Mouse (Mus musculus): ENCODE data around the gene Myo1c. TPM values are rescaled to one million over a fixed set of nuclear protein-coding genes. Genes with fewer than 3 reads are reported as not detected.

Myo1c gene
- polyA plus RNA-seq, 1 experiment from 2014 or later: 5.2 TPM

- Histone ChIP-seq H3K27me3 (ENCODE audit: control insufficient read depth, insufficient read depth, low read length) (no peaks in the 10 kb centered on the region), H3K4me3 (ENCODE audit: low read depth, low read length) (no peak overlapping the region), H3K4me2 (ENCODE audit: low read depth, low read length) (no peak overlapping the region), H3K4me1 (ENCODE audit: control insufficient read depth, insufficient read depth, low read length) (no peaks in the 10 kb centered on the region), H3K36me3 (ENCODE audit: control insufficient read depth, insufficient read depth, low read length) (no peaks in the 10 kb centered on the region), H3K27ac (ENCODE audit: low read depth, low read length) (no peak overlapping the region), H3K9ac (replicated peaks; ENCODE audit: low read depth, low read length) (no peak overlapping the region), H3K9me3 (ENCODE audit: control insufficient read depth, low read length) (no peaks in the 10 kb centered on the region)
- ATAC-seq (ENCODE audit: low read depth): no peak
- WGBS: 54% methylated on average over 22 of the region's 22 CpGs
Observed at GRCm38 (mm10) chr11:75671426-75672180, 21.3 kb downstream of the Myo1c start.

- no peaks in the 10 kb centered on the region for H3K27me3 ChIP-seq (ENCODE audit: control insufficient read depth, insufficient read depth, low read length)
- H3K9ac ChIP-seq (replicated peaks; ENCODE audit: low read depth, low read length): no peak overlapping the region
- ATAC-seq (ENCODE audit: low read depth): no peak
- H3K4me1 ChIP-seq (ENCODE audit: control insufficient read depth, insufficient read depth, low read length): peaks cover under 1% of the 10 kb centered on the region; the same call in 1 of the 2 replicates
- WGBS: 90% methylated on average over 5 of the region's 5 CpGs
- H3K36me3 ChIP-seq (ENCODE audit: control insufficient read depth, insufficient read depth, low read length): no peaks in the 10 kb centered on the region
- H3K4me3 ChIP-seq (ENCODE audit: low read depth, low read length): no peak overlapping the region
- no peak overlapping the region for H3K4me2 ChIP-seq (ENCODE audit: low read depth, low read length)
- H3K9me3 ChIP-seq (ENCODE audit: control insufficient read depth, low read length): no peaks in the 10 kb centered on the region
- no peak overlapping the region for H3K27ac ChIP-seq (ENCODE audit: low read depth, low read length)
Observed at GRCm38 (mm10) chr11:75673411-75673810, 23.1 kb downstream of the Myo1c start.

- H3K4me3 ChIP-seq (ENCODE audit: low read depth, low read length): no peak overlapping the region
- H3K36me3 ChIP-seq (ENCODE audit: control insufficient read depth, insufficient read depth, low read length): no peaks in the 10 kb centered on the region
- no peaks in the 10 kb centered on the region for H3K27me3 ChIP-seq (ENCODE audit: control insufficient read depth, insufficient read depth, low read length)
- peaks cover 4% of the 10 kb centered on the region; the same call in 1 of the 2 replicates for H3K4me1 ChIP-seq (ENCODE audit: control insufficient read depth, insufficient read depth, low read length)
- H3K9me3 ChIP-seq (ENCODE audit: control insufficient read depth, low read length): no peaks in the 10 kb centered on the region
- 88% methylated on average over 3 of the region's 3 CpGs for WGBS
- no peak overlapping the region for H3K9ac ChIP-seq (replicated peaks; ENCODE audit: low read depth, low read length)
- H3K4me2 ChIP-seq (ENCODE audit: low read depth, low read length): no peak overlapping the region
- H3K27ac ChIP-seq (ENCODE audit: low read depth, low read length): no peak overlapping the region
- ATAC-seq (ENCODE audit: low read depth): no peak
Observed at GRCm38 (mm10) chr11:75674875-75675274, 24.6 kb downstream of the Myo1c start.

- Histone ChIP-seq H3K27me3 (ENCODE audit: control insufficient read depth, insufficient read depth, low read length) (no peaks in the 10 kb centered on the region), H3K9ac (replicated peaks; ENCODE audit: low read depth, low read length) (peak overlapping the region; percentile 93; the same call in 1 of the 2 replicates), H3K4me2 (ENCODE audit: low read depth, low read length) (peak overlapping the region; percentile 67), H3K4me3 (ENCODE audit: low read depth, low read length) (peak overlapping the region; percentile 96), H3K27ac (ENCODE audit: low read depth, low read length) (peak overlapping the region; percentile 95; the same call in 1 of the 2 replicates), H3K36me3 (ENCODE audit: control insufficient read depth, insufficient read depth, low read length) (0 out of 2 replicates have a peak, but pooled peaks cover under 1% of the 10 kb centered on the region), H3K9me3 (ENCODE audit: control insufficient read depth, low read length) (no peaks in the 10 kb centered on the region), H3K4me1 (ENCODE audit: control insufficient read depth, insufficient read depth, low read length) (peaks cover 17% of the 10 kb centered on the region)
- WGBS: 86% methylated on average over 3 of the region's 3 CpGs
- no peak for ATAC-seq (ENCODE audit: low read depth)
Observed at GRCm38 (mm10) chr11:75677881-75678746, 27.8 kb downstream of the Myo1c start.

GRCm38 (mm10) chr11:75678747-75679438, 28.6 kb downstream of the Myo1c start, which contains the start of gene Crk:
Crk (plus strand) TSS chr11:75679259.
- WGBS: under 1% methylated on average over 55 of the region's 55 CpGs
- H3K27ac ChIP-seq (ENCODE audit: low read depth, low read length): peak within 1 kb of the TSS; percentile 95
- peak within 1 kb of the TSS; percentile 96 for H3K4me3 ChIP-seq (ENCODE audit: low read depth, low read length)
- H3K4me1 ChIP-seq (ENCODE audit: control insufficient read depth, insufficient read depth, low read length): peaks cover 17% of the 10 kb centered on the region
- peak within 1 kb of the TSS; percentile 93 for H3K9ac ChIP-seq (replicated peaks; ENCODE audit: low read depth, low read length)
- no peaks in the 10 kb centered on the region for H3K27me3 ChIP-seq (ENCODE audit: control insufficient read depth, insufficient read depth, low read length)
- no peaks in the 10 kb centered on the region for H3K9me3 ChIP-seq (ENCODE audit: control insufficient read depth, low read length)
- H3K4me2 ChIP-seq (ENCODE audit: low read depth, low read length): peak within 1 kb of the TSS; percentile 67
- ATAC-seq (ENCODE audit: low read depth): peak; percentile 97
- H3K36me3 ChIP-seq (ENCODE audit: control insufficient read depth, insufficient read depth, low read length): 0 out of 2 replicates have a peak, but pooled peaks cover 4% of the 10 kb centered on the region

- Histone ChIP-seq H3K36me3 (ENCODE audit: control insufficient read depth, insufficient read depth, low read length) (0 out of 2 replicates have a peak, but pooled peaks cover 4% of the 10 kb centered on the region), H3K9ac (replicated peaks; ENCODE audit: low read depth, low read length) (peak overlapping the region; percentile 93), H3K4me2 (ENCODE audit: low read depth, low read length) (peak overlapping the region; percentile 67), H3K4me1 (ENCODE audit: control insufficient read depth, insufficient read depth, low read length) (peaks cover 17% of the 10 kb centered on the region), H3K9me3 (ENCODE audit: control insufficient read depth, low read length) (no peaks in the 10 kb centered on the region), H3K27me3 (ENCODE audit: control insufficient read depth, insufficient read depth, low read length) (no peaks in the 10 kb centered on the region), H3K4me3 (ENCODE audit: low read depth, low read length) (peak overlapping the region; percentile 96), H3K27ac (ENCODE audit: low read depth, low read length) (peak overlapping the region; percentile 95)
- ATAC-seq (ENCODE audit: low read depth): peak; percentile 85
- under 1% methylated on average over 41 of the region's 43 CpGs for whole genome bisulfite sequencing
Observed at GRCm38 (mm10) chr11:75679439-75680171, 29.3 kb downstream of the Myo1c start.

GRCm38 (mm10) chr11:75684462-75684861, 34.2 kb downstream of the Myo1c start:
- H3K9ac ChIP-seq (replicated peaks; ENCODE audit: low read depth, low read length): no peak overlapping the region
- H3K27ac ChIP-seq (ENCODE audit: low read depth, low read length): no peak overlapping the region
- H3K36me3 ChIP-seq (ENCODE audit: control insufficient read depth, insufficient read depth, low read length): 0 out of 2 replicates have a peak, but pooled peaks cover 4% of the 10 kb centered on the region
- ATAC-seq (ENCODE audit: low read depth): no peak
- peaks cover 13% of the 10 kb centered on the region for H3K4me1 ChIP-seq (ENCODE audit: control insufficient read depth, insufficient read depth, low read length)
- H3K4me2 ChIP-seq (ENCODE audit: low read depth, low read length): no peak overlapping the region
- no peaks in the 10 kb centered on the region for H3K27me3 ChIP-seq (ENCODE audit: control insufficient read depth, insufficient read depth, low read length)
- WGBS: 84% methylated on average over 5 of the region's 5 CpGs
- no peak overlapping the region for H3K4me3 ChIP-seq (ENCODE audit: low read depth, low read length)
- H3K9me3 ChIP-seq (ENCODE audit: control insufficient read depth, low read length): no peaks in the 10 kb centered on the region

GRCm38 (mm10) chr11:75684956-75685355, 34.7 kb downstream of the Myo1c start:
- 0 out of 2 replicates have a peak, but pooled peaks cover 4% of the 10 kb centered on the region for H3K36me3 ChIP-seq (ENCODE audit: control insufficient read depth, insufficient read depth, low read length)
- H3K27me3 ChIP-seq (ENCODE audit: control insufficient read depth, insufficient read depth, low read length): no peaks in the 10 kb centered on the region
- no peak overlapping the region for H3K4me3 ChIP-seq (ENCODE audit: low read depth, low read length)
- H3K9ac ChIP-seq (replicated peaks; ENCODE audit: low read depth, low read length): no peak overlapping the region
- H3K9me3 ChIP-seq (ENCODE audit: control insufficient read depth, low read length): no peaks in the 10 kb centered on the region
- ATAC-seq (ENCODE audit: low read depth): no peak
- no peak overlapping the region for H3K4me2 ChIP-seq (ENCODE audit: low read depth, low read length)
- 71% methylated on average over 2 of the region's 2 CpGs for WGBS
- H3K27ac ChIP-seq (ENCODE audit: low read depth, low read length): no peak overlapping the region
- H3K4me1 ChIP-seq (ENCODE audit: control insufficient read depth, insufficient read depth, low read length): peaks cover 13% of the 10 kb centered on the region

Data from neural tube, embryonic 14.5 days (tissue).